Comparison of ENCODE assay signal across 18 mouse cellular contexts in the genomic region with DNA sequence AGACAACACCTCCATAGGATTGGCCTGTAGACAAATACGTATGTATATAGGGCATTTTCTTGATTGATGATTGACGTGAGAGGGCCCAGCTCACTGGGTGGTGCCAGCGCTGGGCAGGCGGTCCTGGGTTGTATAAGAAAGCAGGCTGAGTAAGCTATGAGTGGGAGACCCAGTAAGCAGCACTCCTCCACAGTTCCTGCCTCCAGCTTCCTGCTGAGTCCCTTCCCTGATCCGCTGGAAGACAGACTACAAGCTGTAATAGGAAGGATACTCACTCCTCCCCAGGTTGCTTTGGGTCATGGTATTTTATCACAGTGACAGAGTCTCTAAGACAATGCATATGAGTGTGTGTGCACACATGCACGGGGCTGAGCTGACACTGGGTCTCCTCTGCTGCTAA.
"Had no signal": no experiment of that assay in that cellular context is flagged by ENCODE, and none has a peak within 500 bp of the region (broad histone marks: within the 10 kb centered on the region; RNA-seq: fewer than 3 reads in every experiment).

No protein-coding gene starts in this region.

- H3K27ac ChIP-seq: liver, embryonic 14.5 days; midbrain, embryonic 10.5 days; midbrain, embryonic 12.5 days; neural tube, embryonic 13.5 days; neural tube, embryonic 15.5 days; stomach, embryonic 15.5 days had no signal

- DNase-seq: lung, adult 18-20 months; lung, postnatal 10 days; lung, postnatal 4 days; midbrain, embryonic 14.5 days; right cerebral cortex, postnatal 14 days; right cerebral cortex, postnatal 4 days; spleen, adult 18-20 months; thymus, adult 18-20 months; thymus, postnatal 14 days; thymus, postnatal 36 days had no signal

- ATAC-seq: midbrain, embryonic 16.5 days had no signal

- H3K4me3 ChIP-seq: midbrain, embryonic 10.5 days; midbrain, embryonic 12.5 days; myocyte; neural tube, embryonic 13.5 days; neural tube, embryonic 15.5 days; stomach, embryonic 15.5 days had no signal
